Mouse (Mus musculus) kidney, postnatal 4 days (tissue): ENCODE measurements around the gene Endod1.

Experiments used
- DNase-seq, 2 experiments: peaks; one replicate each; pipeline ENCODE4 v3.0.0; 2021; ENCODE audit warnings: mixed read lengths in 2 of 2

The Endod1 gene

GRCm38 (mm10) chr9:14381353-14382055, at the start of gene Endod1:
Gene Endod1, minus strand, starts transcription at chr9:14381507.
- peak; percentile 56 to 69 for DNase-seq

DNA sequence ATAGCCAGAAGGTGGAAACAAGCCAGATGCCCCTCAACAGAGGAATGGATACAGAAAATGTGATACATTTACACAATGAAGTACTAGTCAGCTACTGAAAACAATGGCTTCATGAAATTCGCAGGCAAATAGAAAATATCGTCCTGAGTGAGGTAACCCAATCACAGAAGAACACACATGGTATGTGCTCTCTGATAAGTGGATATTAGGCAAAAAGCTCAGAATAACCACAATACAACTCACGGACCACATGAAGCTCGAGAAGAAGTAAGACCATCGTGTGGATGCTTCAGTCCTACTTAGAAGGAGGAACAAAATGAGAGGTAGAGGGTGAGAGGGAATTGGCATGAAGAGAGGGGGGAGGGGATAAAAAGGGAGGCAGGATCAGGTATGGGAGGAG, 27.8 kb upstream of the Endod1 start:
- DNase-seq = no peak

GRCm38 (mm10) chr9:14408044-14408443, 26.7 kb upstream of the Endod1 start:
- no peak for DNase-seq

- DNase-seq = no peak
These were observed 24.7 kb upstream of the Endod1 start for GRCm38 (mm10) chr9:14406056-14406455.

GRCm38 (mm10) chr9:14402099-14402498, 20.8 kb upstream of the Endod1 start:
- no peak for DNase-seq

DNA sequence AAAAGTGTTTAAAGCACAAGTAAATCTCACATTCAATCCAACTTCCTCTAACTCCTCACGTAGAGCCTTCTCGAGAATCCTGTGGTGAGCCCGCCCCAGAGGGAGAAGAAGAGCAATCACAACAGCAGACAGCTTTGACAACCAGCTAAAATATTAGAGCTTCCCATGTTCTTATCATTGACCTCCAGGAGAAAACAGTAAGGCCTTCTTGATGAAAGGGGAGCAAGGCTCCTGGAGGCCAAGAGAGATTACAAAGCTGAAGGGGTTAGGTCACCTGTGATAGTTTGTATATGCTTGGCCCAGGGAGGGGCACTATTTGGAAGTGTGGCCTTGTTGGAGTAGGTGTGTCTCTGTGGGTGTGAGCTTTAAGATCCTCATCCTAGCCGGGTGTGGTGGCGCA, 19.1 kb upstream of the Endod1 start:
- DNase-seq = no peak

GRCm38 (mm10) chr9:14398946-14399345, 17.6 kb upstream of the Endod1 start:
- DNase-seq = no peak

- DNase-seq = no peak
These were observed 16.8 kb upstream of the Endod1 start for GRCm38 (mm10) chr9:14398084-14398483.

- no peak for DNase-seq
These were observed 16.1 kb upstream of the Endod1 start for GRCm38 (mm10) chr9:14397449-14397819.

GRCm38 (mm10) chr9:14396819-14397448, 15.6 kb upstream of the Endod1 start:
- no peak for DNase-seq

- DNase-seq = no peak
These were observed 14.8 kb upstream of the Endod1 start for GRCm38 (mm10) chr9:14396096-14396495.

GRCm38 (mm10) chr9:14394956-14395561, 13.8 kb upstream of the Endod1 start:
- no peak for DNase-seq

GRCm38 (mm10) chr9:14391841-14392318, 10.6 kb upstream of the Endod1 start:
- no peak for DNase-seq

DNA sequence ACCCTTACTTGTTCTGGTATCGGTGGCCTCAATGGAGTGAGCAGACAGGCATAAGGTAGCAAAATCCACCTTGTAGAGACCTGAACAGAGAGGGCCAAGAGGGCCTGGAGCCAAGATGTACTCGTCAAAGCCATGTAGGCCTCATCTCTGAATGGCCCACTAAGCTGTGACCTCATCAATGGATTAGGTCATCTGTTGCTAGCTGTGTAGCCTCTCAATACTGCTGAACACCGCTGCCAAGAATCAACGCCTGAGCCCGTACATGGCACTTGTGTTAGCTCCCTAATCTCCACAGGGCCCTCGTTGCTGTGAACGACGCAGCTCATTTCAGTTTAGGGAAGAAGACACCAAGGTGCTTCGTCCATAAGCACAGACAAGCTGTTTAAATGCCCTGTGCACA, 10.0 kb upstream of the Endod1 start:
- DNase-seq = no peak

GRCm38 (mm10) chr9:14390278-14390677, 9.0 kb upstream of the Endod1 start:
- DNase-seq = no peak

DNA sequence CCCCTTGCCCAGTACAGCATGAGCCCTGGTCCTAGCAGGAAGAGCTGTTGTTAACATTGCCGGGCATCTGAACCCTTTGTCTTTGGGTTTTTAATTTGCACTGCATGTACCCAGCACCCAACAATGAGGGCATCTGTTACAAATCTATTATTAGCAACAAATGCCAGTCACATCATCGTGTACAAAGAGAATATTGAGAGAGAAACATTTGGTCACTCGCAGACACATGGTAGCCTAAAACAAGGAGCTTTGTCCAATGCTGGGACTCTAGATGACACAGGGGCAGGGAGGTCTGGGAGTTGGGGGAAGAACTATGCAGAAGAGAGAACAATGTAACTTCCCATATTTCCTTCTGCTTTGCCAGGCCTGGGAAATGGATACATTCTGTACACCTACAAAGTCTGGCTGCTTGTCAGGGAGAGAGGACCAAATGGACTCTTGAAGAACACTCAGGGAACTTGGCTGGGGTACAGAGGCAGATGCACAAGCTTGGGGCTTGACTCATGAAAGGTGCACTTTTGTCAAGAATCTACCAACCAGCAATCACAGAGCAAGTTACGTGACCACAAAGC, 7.8 kb upstream of the Endod1 start:
- DNase-seq = no peak

DNA sequence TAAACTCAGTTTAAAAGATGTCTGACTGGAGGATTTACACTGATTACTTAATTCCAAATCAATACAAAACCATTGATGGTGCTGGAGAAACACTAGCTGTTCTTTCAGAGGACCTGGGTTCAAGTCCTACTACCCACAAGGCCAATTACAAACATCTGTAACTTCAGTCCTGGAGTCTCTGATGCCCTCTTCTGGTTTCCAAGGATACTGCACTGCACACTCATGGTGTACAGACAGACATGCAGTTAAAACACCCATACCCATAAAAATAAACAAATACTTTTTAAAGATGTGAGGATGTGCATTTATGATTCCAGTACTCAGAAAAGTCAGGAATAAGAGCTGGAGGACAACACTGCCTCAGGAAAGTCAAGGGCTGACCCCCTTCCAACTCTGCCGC, 6.7 kb upstream of the Endod1 start:
- DNase-seq = no peak

DNA sequence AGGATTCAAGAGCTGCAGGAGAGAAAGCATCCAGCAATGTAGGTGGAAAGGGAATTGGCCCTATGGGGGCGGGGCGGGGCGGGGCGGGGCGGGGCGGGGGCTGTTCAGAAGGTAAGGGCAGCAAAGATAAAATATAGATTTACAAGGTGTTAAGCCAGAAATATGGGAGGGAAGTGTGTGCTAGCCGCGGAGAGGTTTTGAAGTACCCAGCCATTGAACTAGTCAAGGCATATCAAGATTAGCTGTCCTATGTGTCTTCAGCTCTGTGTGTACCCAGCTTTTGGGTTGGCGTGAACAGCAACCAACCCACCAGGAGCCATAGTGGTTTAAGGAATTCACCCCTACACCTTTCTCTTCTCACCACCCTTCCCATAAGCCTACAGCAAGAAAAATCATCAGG, 5.5 kb upstream of the Endod1 start:
- no peak for DNase-seq

DNA sequence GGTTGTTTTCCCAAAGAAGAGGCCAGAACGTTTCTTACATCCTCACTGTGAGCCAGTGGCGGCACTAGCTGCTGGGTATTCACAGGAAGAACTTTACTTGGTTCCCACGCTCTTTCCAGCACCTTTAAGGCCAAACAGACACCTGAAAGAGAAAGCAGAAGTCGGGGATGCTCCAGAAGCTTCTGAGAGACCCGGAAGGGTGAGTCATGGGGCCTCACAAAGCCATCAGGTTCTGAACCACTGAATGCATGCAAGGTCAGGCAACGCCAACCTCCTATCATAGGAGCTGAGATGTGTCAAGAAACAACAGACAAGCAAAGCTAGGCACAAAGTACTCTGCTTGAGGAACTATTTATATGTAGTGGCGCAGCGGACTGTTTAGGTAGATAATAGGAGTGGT, 4.4 kb upstream of the Endod1 start:
- no peak for DNase-seq

DNA sequence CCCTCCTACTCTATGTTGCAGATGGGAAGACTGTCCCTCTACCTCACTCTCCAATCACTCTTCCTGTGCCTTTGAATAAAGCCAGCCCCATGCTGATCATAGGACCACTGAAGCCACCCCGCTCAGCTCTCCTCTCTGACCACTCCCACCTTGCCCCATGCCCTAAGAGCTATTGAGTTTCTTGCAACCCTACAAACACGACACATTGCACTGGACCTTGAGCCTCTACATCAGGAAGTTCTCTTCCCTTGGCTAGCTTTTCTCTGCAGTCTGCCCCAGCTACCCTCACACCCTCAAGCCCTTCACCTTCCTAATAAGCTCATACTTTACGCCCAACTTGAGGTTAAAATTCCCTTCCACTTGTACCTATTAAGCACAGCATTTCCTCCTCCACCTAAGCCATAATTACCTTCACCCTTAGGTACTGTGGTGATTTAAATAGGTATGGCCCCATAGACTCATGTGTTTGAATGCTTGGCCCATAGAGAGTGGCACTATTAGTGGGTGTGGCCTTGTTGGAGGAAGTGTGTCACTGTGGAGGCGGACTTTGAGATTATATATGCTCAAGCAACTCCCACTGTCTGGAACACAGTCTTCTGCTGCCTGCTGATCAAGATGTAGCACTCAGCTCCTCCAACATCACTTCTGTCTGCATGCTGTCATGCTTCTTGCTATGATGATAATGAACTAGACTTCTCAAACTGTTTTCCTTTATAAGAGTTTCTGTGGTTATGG, 2.0 kb upstream of the Endod1 start:
- DNase-seq = no peak

- no peak for DNase-seq
These were observed 1.0 kb upstream of the Endod1 start for GRCm38 (mm10) chr9:14382256-14382791.

DNA sequence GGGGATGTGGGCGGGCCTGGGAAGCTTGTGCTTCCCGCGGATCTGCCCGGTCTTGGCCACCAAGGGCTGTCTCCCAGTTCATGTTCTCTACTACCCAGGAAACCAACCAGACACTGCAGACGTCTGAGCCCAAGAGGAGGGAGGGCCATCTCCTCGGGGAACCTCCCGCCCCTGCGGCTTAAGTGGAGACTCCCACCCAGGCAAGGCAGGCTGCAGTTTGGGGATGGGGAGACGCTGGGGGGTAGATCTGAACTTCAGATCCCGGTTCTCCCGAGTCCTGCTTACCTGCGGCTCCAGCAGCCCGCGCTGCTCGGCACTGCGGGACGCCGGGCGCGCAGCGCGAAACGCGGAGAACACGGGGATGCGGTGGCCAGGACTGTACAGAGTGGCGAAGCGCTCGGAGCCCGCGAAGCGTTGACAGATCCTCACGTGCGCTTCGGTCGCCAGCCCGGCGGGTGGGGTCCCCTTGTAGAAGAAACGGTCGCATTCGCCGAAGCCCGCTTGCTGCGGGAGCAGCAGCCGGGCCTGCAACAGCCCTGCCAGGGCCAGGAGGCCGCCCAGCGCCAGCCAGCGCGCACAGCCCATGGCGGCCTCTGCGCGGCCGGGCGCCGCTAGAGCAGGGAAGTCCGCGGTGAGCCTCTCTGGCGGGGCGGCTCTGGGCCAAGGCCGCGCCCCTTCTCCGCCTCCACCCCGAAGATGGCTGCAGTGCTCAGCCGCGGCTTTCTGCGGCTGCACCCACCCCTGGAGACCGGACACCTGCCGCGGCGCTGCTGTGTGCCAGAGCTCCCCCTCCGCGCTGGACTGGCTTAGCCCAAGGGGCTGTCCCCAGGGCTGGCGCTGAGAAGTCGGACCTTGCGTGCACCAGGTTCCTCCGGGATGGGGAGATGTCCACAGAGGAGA, 671 bp downstream of the Endod1 start:
- DNase-seq = peak; percentile 87 to 93
